Mouse (Mus musculus): ENCODE data around the gene Wdr59. TPM values are rescaled to one million over a fixed set of nuclear protein-coding genes. Genes with fewer than 3 reads are reported as not detected.

The Wdr59 gene
- 16.3 TPM for polyA plus RNA-seq (2015; fragmentation: Illumina TruSeq; extraction: RNeasy Lipid Tissue Mini Kit (QIAGEN cat#74804); ENCODE audit: low read depth, low replicate concordance)

GRCm38 (mm10) chr8:111521713-111522429, at the start of gene Wdr59:
TSS of gene Wdr59 (minus strand) at chr8:111522092.

GRCm38 (mm10) chr8:111536031-111536977, 14.4 kb upstream of the Wdr59 start, which contains the start of gene Znrf1:
TSS of gene Znrf1 (plus strand) at chr8:111536097.

Other genes starting within 250 kb of the Wdr59 start
- gene Rfwd3, start 221.9 kb downstream of the Wdr59 start, polyA plus RNA-seq (2015; fragmentation: Illumina TruSeq; extraction: RNeasy Lipid Tissue Mini Kit (QIAGEN cat#74804); ENCODE audit: low read depth, low replicate concordance): 17.0 TPM
- 0.31 TPM for gene Mlkl, start 183.9 kb downstream of the Wdr59 start, polyA plus RNA-seq (2015; fragmentation: Illumina TruSeq; extraction: RNeasy Lipid Tissue Mini Kit (QIAGEN cat#74804); ENCODE audit: low read depth, low replicate concordance)
- 44.5 TPM for gene Fa2h, start 128.3 kb downstream of the Wdr59 start, polyA plus RNA-seq (2015; fragmentation: Illumina TruSeq; extraction: RNeasy Lipid Tissue Mini Kit (QIAGEN cat#74804); ENCODE audit: low read depth, low replicate concordance)
- gene Znrf1, start 14.0 kb upstream of the Wdr59 start, polyA plus RNA-seq (2015; fragmentation: Illumina TruSeq; extraction: RNeasy Lipid Tissue Mini Kit (QIAGEN cat#74804); ENCODE audit: low read depth, low replicate concordance): 111 TPM
- 16.4 TPM for gene Ldhd, start 108.3 kb upstream of the Wdr59 start, polyA plus RNA-seq (2015; fragmentation: Illumina TruSeq; extraction: RNeasy Lipid Tissue Mini Kit (QIAGEN cat#74804); ENCODE audit: low read depth, low replicate concordance)
- gene Zfp1, start 121.3 kb upstream of the Wdr59 start, polyA plus RNA-seq (2015; fragmentation: Illumina TruSeq; extraction: RNeasy Lipid Tissue Mini Kit (QIAGEN cat#74804); ENCODE audit: low read depth, low replicate concordance): 22.3 TPM
- not detected for gene Ctrb1, start 168.9 kb upstream of the Wdr59 start, polyA plus RNA-seq (2015; fragmentation: Illumina TruSeq; extraction: RNeasy Lipid Tissue Mini Kit (QIAGEN cat#74804); ENCODE audit: low read depth, low replicate concordance)
- 35.4 TPM for gene Bcar1, start 221.7 kb upstream of the Wdr59 start, polyA plus RNA-seq (2015; fragmentation: Illumina TruSeq; extraction: RNeasy Lipid Tissue Mini Kit (QIAGEN cat#74804); ENCODE audit: low read depth, low replicate concordance)

Measured in brain, adult 10 weeks (tissue).